Mouse (Mus musculus) liver, embryonic 11.5 days (tissue): Measurements from ENCODE around the gene Itfg2. TPM values are rescaled to one million over a fixed set of nuclear protein-coding genes. Genes with fewer than 3 reads are reported as not detected.

Experiments
- ATAC-seq: fragments of 200-750 bp; cut with Nextera tagmentation; replicated peaks from 2 replicates; pipeline ENCODE4 v1.8.0; 2017; ENCODE audit warnings: moderate number of reproducible peaks, mild to moderate bottlenecking, moderate TSS enrichment, moderate library complexity; ENCODE audit not compliant: low FRiP score
- DNase-seq: peaks from one replicate; pipeline ENCODE4 v3.0.0-alpha.2; 2017; ENCODE audit warnings: low spot score
- H3K27ac ChIP-seq: fragments of 300-500 bp; sonication (generic); 2 replicates; pipeline ENCODE4 v1.5.1; 2014; ENCODE audit warnings: mild to moderate bottlenecking, low read depth, low read length, control low read depth
- H3K27me3 ChIP-seq: fragments of 300-500 bp; sonication (generic); replicated peaks from 2 replicates; pipeline ENCODE4 v1.6.1; 2014; ENCODE audit warnings: low read length, mixed read lengths; ENCODE audit not compliant: control insufficient read depth, insufficient read depth
- H3K36me3 ChIP-seq: fragments of 300-500 bp; sonication (generic); 2 replicates; pipeline ENCODE4 v1.6.1; 2014; ENCODE audit warnings: mild to moderate bottlenecking, low read length, moderate library complexity, mixed read lengths; ENCODE audit not compliant: control insufficient read depth, insufficient read depth
- H3K4me1 ChIP-seq: fragments of 300-500 bp; sonication (generic); replicated peaks from 2 replicates; pipeline ENCODE4 v1.6.1; 2014; ENCODE audit warnings: low read length, mixed read lengths; ENCODE audit not compliant: control insufficient read depth, insufficient read depth
- H3K4me2 ChIP-seq: fragments of 300-500 bp; sonication (generic); 2 replicates; pipeline ENCODE4 v1.6.1; 2014; ENCODE audit warnings: mild to moderate bottlenecking, control low read depth, moderate library complexity
- H3K4me3 ChIP-seq: fragments of 300-500 bp; sonication (generic); 2 replicates; pipeline ENCODE4 v1.5.1; 2014; ENCODE audit warnings: low read depth, low read length, control low read depth
- H3K9ac ChIP-seq: fragments of 300-500 bp; sonication (generic); 2 replicates; pipeline ENCODE4 v1.6.1; 2014; ENCODE audit warnings: low read depth, low read length, control low read depth
- H3K9me3 ChIP-seq: fragments of 300-500 bp; sonication (generic); 2 replicates; pipeline ENCODE4 v1.6.1; 2016; ENCODE audit warnings: low read length, inconsistent platforms, mixed read lengths; ENCODE audit not compliant: control insufficient read depth
- WGBS: fragments of 180-500 bp; shearing (Covaris S2); extraction: QIAGEN DNeasy Blood & Tissue Kit; methylation state at CpG from one replicate; pipeline ENCODE4 v1.1.7; 2014; 5-methylcytosine and 5-hydroxymethylcytosine counted together
- polyA plus RNA-seq: library from polyadenylated mRNA; unstranded; fragments of >200 nt; fragmentation: Nextera tagmentation; extraction: Ambion mirVana; gene quantifications from 2 replicates; pipeline ENCODE4 v1.2.1, GENCODE M21; 2014

Gene Itfg2
- polyA plus RNA-seq, 1 experiment from 2014 or later, result 30.1 TPM

- 77% methylated on average over 14 of the region's 14 CpGs for WGBS
- DNase-seq, result no peak
- no peak for ATAC-seq
Measured at GRCm38 (mm10) chr6:128460729-128461503, 36.2 kb upstream of the Itfg2 start.

DNA sequence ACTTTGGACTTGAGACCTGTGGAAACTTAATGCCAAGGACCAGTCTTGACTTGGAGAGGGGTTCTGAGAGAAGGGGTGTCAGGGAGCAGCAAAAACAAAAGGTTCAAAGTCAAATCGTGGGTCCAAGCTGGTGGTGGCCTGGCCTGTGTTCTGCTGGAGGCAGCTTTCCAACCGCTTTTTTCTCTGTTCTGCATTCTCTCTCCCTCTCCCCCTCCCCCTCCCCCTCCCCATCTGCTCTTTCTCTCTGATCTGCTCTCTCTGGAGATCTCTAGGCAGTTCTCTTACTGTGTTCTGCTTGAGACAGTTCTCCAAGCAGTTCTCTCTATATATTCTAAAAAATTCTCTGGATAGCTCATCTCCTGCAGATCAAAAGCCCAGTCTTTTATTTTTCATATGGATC is 35.6 kb upstream of the Itfg2 start:
- Histone ChIP-seq H3K27ac (no peak overlapping the region), H3K4me3 (no peak overlapping the region), H3K9me3 (no peaks in the 10 kb centered on the region), H3K9ac (no peak overlapping the region), H3K36me3 (no peaks in the 10 kb centered on the region), H3K4me1 (no peaks in the 10 kb centered on the region), H3K4me2 (no peak overlapping the region), H3K27me3 (no peaks in the 10 kb centered on the region)
- no peak for DNase-seq
- no peak for ATAC-seq
- WGBS, result 35% methylated on average over 2 of the region's 2 CpGs

More at GRCm38 (mm10) chr6:128460729-128461503, 36.2 kb upstream of the Itfg2 start:
- Histone ChIP-seq H3K4me1 (peaks cover 2% of the 10 kb centered on the region; the same call in 1 of the 2 replicates), H3K27ac (no peak overlapping the region), H3K4me3 (no peak overlapping the region), H3K9ac (no peak overlapping the region), H3K9me3 (no peaks in the 10 kb centered on the region), H3K36me3 (no peaks in the 10 kb centered on the region), H3K27me3 (no peaks in the 10 kb centered on the region), H3K4me2 (no peak overlapping the region)

DNA sequence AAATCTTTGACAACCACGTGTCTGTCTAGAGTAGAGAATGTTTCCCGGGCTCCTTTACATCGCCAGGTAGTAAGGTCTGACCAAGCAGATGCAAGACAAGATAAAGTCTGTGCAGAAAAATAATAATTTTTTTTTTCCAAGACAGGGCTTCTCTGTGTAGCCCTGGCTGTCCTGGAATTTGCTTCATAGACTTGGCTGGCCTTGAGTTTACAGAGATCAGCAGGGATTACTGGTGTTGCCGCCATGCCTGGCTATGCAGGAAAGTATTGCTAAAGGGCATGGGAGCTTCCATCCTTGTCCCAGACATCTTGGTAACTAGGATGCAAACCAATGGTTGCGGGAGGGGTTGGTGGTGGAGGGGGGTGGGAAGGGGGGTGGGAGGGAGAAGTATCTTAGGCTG is 32.5 kb upstream of the Itfg2 start:
- H3K4me1 ChIP-seq, result no peaks in the 10 kb centered on the region
- no peak overlapping the region for H3K9ac ChIP-seq
- no peak for ATAC-seq
- H3K9me3 ChIP-seq, result no peaks in the 10 kb centered on the region
- no peak for DNase-seq
- H3K36me3 ChIP-seq, result no peaks in the 10 kb centered on the region
- H3K4me2 ChIP-seq, result no peak overlapping the region
- H3K27ac ChIP-seq, result no peak overlapping the region
- no peaks in the 10 kb centered on the region for H3K27me3 ChIP-seq
- WGBS, result 75% methylated on average over 5 of the region's 5 CpGs
- H3K4me3 ChIP-seq, result no peak overlapping the region

DNA sequence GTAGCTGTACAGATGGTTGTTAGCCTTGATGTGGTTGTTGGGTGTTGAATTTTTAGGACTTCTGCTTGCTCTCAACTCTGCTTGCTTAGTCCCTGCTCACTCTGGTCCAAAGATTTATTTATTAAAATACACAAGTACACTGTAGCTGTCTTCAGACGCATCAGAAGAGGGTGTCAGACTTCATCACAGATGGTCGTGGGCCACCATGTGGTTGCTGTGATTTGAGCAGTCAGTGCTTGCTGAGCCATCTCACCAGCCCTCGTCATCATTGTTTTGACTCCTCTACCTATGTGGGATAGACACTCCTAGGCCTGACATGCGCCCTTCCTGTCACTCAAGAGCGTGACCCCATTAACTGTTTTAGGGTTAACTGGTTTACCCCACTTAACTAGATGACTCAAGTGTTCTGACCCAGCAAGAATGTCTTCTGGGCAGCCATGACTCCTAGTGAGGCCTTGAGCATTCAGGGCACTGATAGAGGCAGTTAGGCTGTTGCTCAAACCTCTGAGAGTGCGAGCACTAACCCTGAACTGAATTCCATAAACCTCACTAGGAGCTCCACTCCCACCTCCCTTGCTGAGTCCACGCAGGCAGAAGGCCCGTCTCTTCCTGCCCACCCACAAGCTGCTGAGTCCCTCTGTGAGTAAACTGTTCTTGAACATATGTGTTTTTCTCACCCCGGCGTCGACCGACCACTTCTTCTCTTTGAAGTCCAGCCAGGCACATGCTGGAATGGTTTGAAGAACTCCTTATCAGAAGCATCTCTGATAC is 31.3 kb upstream of the Itfg2 start:
- H3K4me3 ChIP-seq, result no peak overlapping the region
- no peak overlapping the region for H3K9ac ChIP-seq
- ATAC-seq (no peak), DNase-seq (no peak)
- H3K36me3 ChIP-seq, result no peaks in the 10 kb centered on the region
- H3K9me3 ChIP-seq, result no peaks in the 10 kb centered on the region
- H3K4me2 ChIP-seq, result no peak overlapping the region
- 78% methylated on average over 12 of the region's 12 CpGs for WGBS
- no peak overlapping the region for H3K27ac ChIP-seq
- no peaks in the 10 kb centered on the region for H3K27me3 ChIP-seq
- H3K4me1 ChIP-seq, result no peaks in the 10 kb centered on the region

GRCm38 (mm10) chr6:128447063-128447462 is 22.3 kb upstream of the Itfg2 start:
- no peaks in the 10 kb centered on the region for H3K9me3 ChIP-seq
- no peak overlapping the region for H3K4me3 ChIP-seq
- H3K4me1 ChIP-seq, result peaks cover 7% of the 10 kb centered on the region
- H3K27ac ChIP-seq, result no peak overlapping the region
- 93% methylated on average over 5 of the region's 5 CpGs for WGBS
- no peak overlapping the region for H3K4me2 ChIP-seq
- no peaks in the 10 kb centered on the region for H3K36me3 ChIP-seq
- DNase-seq (no peak), ATAC-seq (no peak)
- no peaks in the 10 kb centered on the region for H3K27me3 ChIP-seq
- no peak overlapping the region for H3K9ac ChIP-seq

- H3K27ac ChIP-seq, result no peak overlapping the region
- 0 out of 2 replicates have a peak overlapping the region, but pooled peaks have one; percentile 14 for H3K9ac ChIP-seq
- 16% methylated on average over 14 of the region's 14 CpGs for WGBS
- H3K36me3 ChIP-seq, result no peaks in the 10 kb centered on the region
- H3K9me3 ChIP-seq, result no peaks in the 10 kb centered on the region
- no peaks in the 10 kb centered on the region for H3K27me3 ChIP-seq
- DNase-seq (no peak), ATAC-seq (peak; percentile 69)
- H3K4me3 ChIP-seq, result peak overlapping the region; percentile 21
- peaks cover 7% of the 10 kb centered on the region for H3K4me1 ChIP-seq
- H3K4me2 ChIP-seq, result peak overlapping the region; percentile 51
Measured at GRCm38 (mm10) chr6:128445761-128446535, 21.2 kb upstream of the Itfg2 start.

- Histone ChIP-seq H3K9ac (no peak overlapping the region), H3K27ac (peak overlapping the region; percentile 32), H3K4me1 (peaks cover 16% of the 10 kb centered on the region), H3K9me3 (no peaks in the 10 kb centered on the region), H3K27me3 (no peaks in the 10 kb centered on the region), H3K4me2 (no peak overlapping the region), H3K4me3 (no peak overlapping the region), H3K36me3 (peaks cover 12% of the 10 kb centered on the region)
- 92% methylated on average over 2 of the region's 2 CpGs for whole genome bisulfite sequencing
- DNase-seq (no peak), ATAC-seq (peak; percentile 6; the same call in 1 of the 2 replicates)
Measured at GRCm38 (mm10) chr6:128440238-128440637, 15.5 kb upstream of the Itfg2 start.

- Histone ChIP-seq H3K27me3 (no peaks in the 10 kb centered on the region), H3K4me3 (peak overlapping the region; percentile 99), H3K9ac (peak overlapping the region; percentile 99), H3K27ac (peak overlapping the region; percentile 90; the same call in 1 of the 2 replicates), H3K36me3 (peaks cover 25% of the 10 kb centered on the region), H3K4me1 (peaks cover 16% of the 10 kb centered on the region), H3K9me3 (no peaks in the 10 kb centered on the region), H3K4me2 (peak overlapping the region; percentile 74)
- WGBS, result 27% methylated on average over 18 of the region's 18 CpGs
- DNase-seq, result no peak
- peak; percentile 40 for ATAC-seq
Measured at GRCm38 (mm10) chr6:128438871-128439341, 14.2 kb upstream of the Itfg2 start.
